19 mouse cellular contexts compared by ENCODE assay signal in genomic region chr4:56926971-56927370, GRCm38 (mm10). TPM values are rescaled to one million over a fixed set of nuclear protein-coding genes. Genes with fewer than 3 reads are reported as not detected.
DNase-seq lines count a peak whose midpoint lies in the region; TF ChIP-seq lines count a peak whose summit lies in the region.
"Had no signal": no experiment of that assay in that cellular context is flagged by ENCODE, and none has a peak within 500 bp of the region (broad histone marks: within the 10 kb centered on the region; RNA-seq: fewer than 3 reads in every experiment).

No protein-coding gene starts in this region.

- peak overlapping the region; percentile 84 for H3K27ac ChIP-seq in gastrocnemius, adult 2 months
- H3K27ac ChIP-seq: forebrain, embryonic 10.5 days; forebrain, embryonic 13.5 days; heart, embryonic 10.5 days; heart, embryonic 13.5 days; hindbrain, embryonic 12.5 days; hindbrain, embryonic 15.5 days had no signal

- no peak for TF ChIP-seq CTCF in gastrocnemius, adult 2 months (IDR thresholded peaks at IDR 0.05)

- H3K4me3 ChIP-seq in gastrocnemius, adult 2 months = no peak overlapping the region
- H3K4me3 ChIP-seq: forebrain, embryonic 10.5 days; forebrain, embryonic 13.5 days; heart, adult 2 months; heart, embryonic 10.5 days; heart, embryonic 13.5 days; hindbrain, embryonic 12.5 days; hindbrain, embryonic 15.5 days had no signal

- intact Hi-C loops in gastrocnemius, adult 2 months (cut with DNase I) = no loop called here
- intact Hi-C loops in gastrocnemius, postnatal 36 days (cut with DNase I) = no loop called here

- peak; percentile 52 for DNase-seq in adrenal gland, adult 2 months
- no peak for DNase-seq in adrenal gland, postnatal 10 days
- DNase-seq in gastrocnemius, adult 2 months = no peak
- no peak for DNase-seq in gastrocnemius, postnatal 36 days
- peak; percentile 16 for DNase-seq in ovary, adult 18-20 months (ENCODE audit: low spot score)
- no peak for DNase-seq in ovary, postnatal 14 days (ENCODE audit: low spot score)
- no peak for DNase-seq in kidney, postnatal 14 days
- DNase-seq: B cell, adult 2 months; cerebellum, adult 18-20 months; cerebellum, adult 9-10 months; cerebellum, postnatal 14 days; gastrocnemius, postnatal 14 days; heart, adult 2 months had no signal

RNA-seq across cellular contexts. Expression of gene Tmem245, which starts 20.3 kb away (rescaled TPM):
- 10 to 100 TPM; 42.3 to 53.0 TPM for total RNA-seq in adrenal gland, adult 2 months (2021)
- 18.5 TPM in 2 replicates for polyA plus RNA-seq in adrenal gland, adult 2 months (2012; rRNA removed)
- total RNA-seq in adrenal gland, postnatal 10 days (2021) = 10 to 100 TPM; 33.4 to 45.3 TPM
- total RNA-seq in gastrocnemius, adult 2 months (2021) = 10 to 100 TPM; 18.0 to 24.6 TPM
- total RNA-seq in gastrocnemius, postnatal 36 days (2021) = 10 to 100 TPM; 16.3 to 23.9 TPM

Comparison
In these comparisons a context has a peak if more than half of its experiments do, and no peak if none do; other contexts are left out.
1. DNase-seq: peak in adrenal gland, adult 2 months (single experiment) and ovary, adult 18-20 months (single experiment); none in adrenal gland, postnatal 10 days (single experiment), gastrocnemius, adult 2 months (single experiment), gastrocnemius, postnatal 36 days (0 of 2), ovary, postnatal 14 days (single experiment) and kidney, postnatal 14 days (single experiment).